Mouse (Mus musculus) intestine, postnatal 0 days (tissue): ENCODE measurements at regions not wholly inside any gene's neighbourhood (a gene's known extent, or its start where the extent isn't known, plus 50 kb on each side); places are given as distances from the start of the nearest gene placed in this dataset.

ENCODE experiments used
- ATAC-seq: fragments of 200-750 bp; cut with Nextera tagmentation; 2 replicates; pipeline ENCODE4 v1.8.0; 2017; ENCODE audit warnings: mild to moderate bottlenecking, moderate TSS enrichment, moderate library complexity
- H3K27ac ChIP-seq: fragments of 300-500 bp; sonication (generic); 2 replicates; pipeline ENCODE4 v1.5.1; 2014; ENCODE audit warnings: mild to moderate bottlenecking, low read depth, low read length, moderate library complexity
- H3K27me3 ChIP-seq: fragments of 300-500 bp; sonication (generic); replicated peaks from 2 replicates; pipeline ENCODE4 v1.6.1; 2014; ENCODE audit warnings: low read length, mixed read lengths; ENCODE audit not compliant: control insufficient read depth, insufficient read depth
- H3K36me3 ChIP-seq: fragments of 300-500 bp; sonication (generic); 2 replicates; pipeline ENCODE4 v1.6.1; 2014; ENCODE audit warnings: mild to moderate bottlenecking, moderate library complexity; ENCODE audit not compliant: control insufficient read depth, insufficient read depth
- H3K4me1 ChIP-seq: fragments of 300-500 bp; sonication (generic); replicated peaks from 2 replicates; pipeline ENCODE4 v1.6.1; 2014; ENCODE audit warnings: antibody characterized with exemption, low read length, mixed read lengths; ENCODE audit not compliant: control insufficient read depth, insufficient read depth
- H3K4me2 ChIP-seq: fragments of 300-500 bp; sonication (generic); replicated peaks from 2 replicates; pipeline ENCODE4 v1.6.1; 2014; ENCODE audit warnings: low read depth, mild to moderate bottlenecking, moderate library complexity
- H3K4me3 ChIP-seq: fragments of 300-500 bp; sonication (generic); 2 replicates; pipeline ENCODE4 v1.5.1; 2014; ENCODE audit warnings: low read depth, low read length
- H3K9ac ChIP-seq: fragments of 300-500 bp; sonication (generic); 2 replicates; pipeline ENCODE4 v1.6.1; 2014; ENCODE audit warnings: mild to moderate bottlenecking, low read depth, low read length
- H3K9me3 ChIP-seq: fragments of 300-500 bp; sonication (generic); 2 replicates; pipeline ENCODE4 v1.6.1; 2016; ENCODE audit warnings: mixed run types; ENCODE audit not compliant: control insufficient read depth
- CTCF ChIP-seq: sonication (generic); IDR thresholded peaks from 2 replicates; pipeline ENCODE4 v1.5.1; 2016; ENCODE audit warnings: low read depth, mild to moderate bottlenecking, control low read depth, antibody characterized with exemption, moderate library complexity
- WGBS: fragments of 180-500 bp; shearing (Covaris S2); extraction: QIAGEN DNeasy Blood & Tissue Kit; methylation state at CpG from one replicate; pipeline ENCODE4 v1.1.7; 2014; 5-methylcytosine and 5-hydroxymethylcytosine counted together

DNA sequence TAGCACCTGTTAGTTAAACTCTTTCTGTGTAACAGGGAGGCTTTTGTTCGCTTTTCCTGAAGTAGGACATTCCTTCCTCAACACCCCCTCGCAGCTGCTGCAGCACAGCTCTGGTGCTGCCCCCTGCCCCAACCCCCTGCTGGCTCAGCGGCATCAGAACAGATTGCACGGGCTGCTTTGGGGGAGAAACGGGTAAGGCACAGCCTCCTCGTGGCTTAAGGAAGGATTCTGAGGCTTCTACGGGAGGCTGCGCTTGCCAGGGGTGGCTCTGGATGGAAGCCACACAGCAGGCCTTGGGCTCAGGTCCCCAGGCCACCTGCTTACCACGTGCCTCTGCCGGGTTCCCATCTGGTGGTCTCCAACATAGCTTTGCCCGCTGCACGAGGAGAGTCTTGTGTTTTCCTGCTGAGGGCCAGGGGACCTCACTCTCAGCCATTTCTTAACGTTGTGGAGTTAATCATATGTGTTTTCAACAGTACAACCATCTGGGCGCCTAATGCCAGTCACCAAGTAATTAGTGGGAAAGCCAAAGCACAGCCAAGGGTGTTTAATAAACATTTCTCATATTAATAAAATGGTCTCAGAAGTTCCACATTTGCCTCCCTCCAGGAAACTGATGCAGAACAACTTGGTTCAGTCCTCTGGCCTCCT, 189.9 kb downstream of the Gxylt1 start:
- H3K4me1 ChIP-seq = no peaks in the 10 kb centered on the region
- no peak overlapping the region for H3K4me2 ChIP-seq
- no peak for ATAC-seq
- 58% methylated on average over 14 of the region's 14 CpGs for WGBS
- H3K4me3 ChIP-seq = no peak overlapping the region
- H3K9me3 ChIP-seq = no peaks in the 10 kb centered on the region
- H3K27me3 ChIP-seq = no peaks in the 10 kb centered on the region
- H3K27ac ChIP-seq = no peak overlapping the region
- no peaks in the 10 kb centered on the region for H3K36me3 ChIP-seq
- TF ChIP-seq CTCF = no peak
- no peak overlapping the region for H3K9ac ChIP-seq

DNA sequence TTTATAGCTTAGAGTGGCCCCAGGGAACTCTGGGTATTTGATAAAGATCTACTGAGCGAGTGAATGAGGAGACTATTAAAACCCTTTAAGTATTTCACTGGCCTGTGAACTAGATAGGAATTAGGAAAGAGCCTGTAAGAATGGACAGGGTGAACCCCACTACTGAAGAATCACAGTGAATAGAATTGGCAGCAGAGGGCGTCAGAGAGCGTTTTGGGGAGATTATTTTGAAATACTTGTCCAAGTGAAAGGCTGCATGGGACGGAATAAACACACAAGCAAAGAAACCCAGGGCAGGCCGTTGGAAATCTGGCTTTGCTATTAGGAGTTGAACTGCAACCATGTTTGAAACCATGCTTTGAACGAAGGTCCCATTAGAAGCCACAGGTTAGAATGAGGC, 200.9 kb downstream of the Gxylt1 start:
- Histone ChIP-seq H3K4me1 (no peaks in the 10 kb centered on the region), H3K9ac (no peak overlapping the region), H3K4me2 (no peak overlapping the region), H3K9me3 (no peaks in the 10 kb centered on the region), H3K36me3 (no peaks in the 10 kb centered on the region), H3K4me3 (no peak overlapping the region), H3K27me3 (no peaks in the 10 kb centered on the region), H3K27ac (no peak overlapping the region)
- no peak for TF ChIP-seq CTCF
- ATAC-seq = no peak
- 63% methylated on average over 6 of the region's 6 CpGs for WGBS

DNA sequence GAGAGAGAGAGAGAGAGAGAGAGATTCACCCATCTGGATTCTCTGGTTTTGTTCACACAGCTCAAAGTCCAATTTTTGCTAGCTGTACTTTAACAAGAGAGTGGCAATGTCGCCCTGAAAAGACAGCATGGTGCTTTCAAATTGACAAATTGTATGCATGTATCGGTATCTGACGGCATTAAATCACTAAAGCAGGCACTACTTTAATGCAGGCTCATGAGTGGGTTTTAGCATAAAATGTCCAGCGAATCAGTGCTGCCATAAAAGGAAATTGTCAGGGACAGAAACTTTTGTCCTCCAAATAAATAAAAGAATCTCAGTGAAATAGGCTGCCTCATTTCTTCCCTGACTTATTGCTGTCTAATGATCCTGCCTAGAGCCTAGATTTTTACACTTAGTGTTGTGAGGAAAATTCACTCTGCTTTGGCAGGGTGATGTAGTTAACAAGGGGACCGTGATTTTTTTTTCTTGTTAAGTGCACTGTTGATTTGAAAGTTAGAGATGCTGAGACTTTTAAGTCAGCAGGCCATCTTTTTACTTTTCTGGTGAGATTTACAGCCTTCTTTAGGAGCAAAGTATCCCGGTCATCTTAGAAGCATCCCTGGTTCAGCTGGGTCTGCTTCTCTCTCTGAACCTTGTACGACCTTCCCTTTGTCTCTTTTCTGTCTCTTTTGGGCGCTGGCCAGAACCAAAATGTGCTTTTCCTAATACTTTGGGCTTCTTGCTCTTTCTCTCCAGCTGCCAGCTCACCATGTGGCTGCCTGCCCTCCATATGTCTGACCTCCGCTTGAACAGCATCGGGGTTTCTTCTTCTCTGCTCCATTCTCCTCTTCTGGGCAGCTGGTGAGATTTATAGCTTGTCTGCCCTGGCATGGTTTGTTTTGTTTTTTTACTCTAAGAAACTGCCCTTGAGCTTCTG, 212.5 kb downstream of the Gxylt1 start:
- Histone ChIP-seq H3K9ac (no peak overlapping the region), H3K27ac (no peak overlapping the region), H3K9me3 (no peaks in the 10 kb centered on the region), H3K4me1 (no peaks in the 10 kb centered on the region), H3K36me3 (no peaks in the 10 kb centered on the region), H3K4me3 (no peak overlapping the region), H3K4me2 (no peak overlapping the region), H3K27me3 (no peaks in the 10 kb centered on the region)
- no peak for TF ChIP-seq CTCF
- no peak for ATAC-seq
- 64% methylated on average over 10 of the region's 10 CpGs for WGBS

DNA sequence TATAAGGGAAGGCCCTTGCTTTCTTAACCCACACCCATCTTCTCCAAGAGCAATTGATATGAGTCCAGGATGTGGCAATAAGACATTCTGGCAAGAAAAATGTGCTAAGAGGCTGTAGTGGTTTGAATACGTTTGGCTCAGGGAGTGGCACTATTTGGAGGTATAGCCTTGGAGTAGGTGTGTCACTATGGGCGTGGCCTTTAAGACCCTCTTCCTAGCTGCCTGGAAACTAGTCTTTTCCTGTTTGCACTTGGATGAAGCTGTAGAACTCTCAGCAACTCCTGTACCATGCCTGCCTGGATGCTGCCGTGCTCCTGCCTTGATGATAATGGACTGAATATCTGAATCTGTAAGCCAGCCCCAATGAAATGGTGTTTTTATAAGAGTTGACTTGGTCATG, 221.5 kb downstream of the Gxylt1 start:
- Histone ChIP-seq H3K4me2 (no peak overlapping the region), H3K27ac (no peak overlapping the region), H3K36me3 (no peaks in the 10 kb centered on the region), H3K27me3 (no peaks in the 10 kb centered on the region), H3K4me1 (no peaks in the 10 kb centered on the region), H3K9ac (no peak overlapping the region), H3K9me3 (no peaks in the 10 kb centered on the region), H3K4me3 (no peak overlapping the region)
- TF ChIP-seq CTCF = no peak
- no peak for ATAC-seq
- WGBS = 72% methylated on average over 3 of the region's 3 CpGs

DNA sequence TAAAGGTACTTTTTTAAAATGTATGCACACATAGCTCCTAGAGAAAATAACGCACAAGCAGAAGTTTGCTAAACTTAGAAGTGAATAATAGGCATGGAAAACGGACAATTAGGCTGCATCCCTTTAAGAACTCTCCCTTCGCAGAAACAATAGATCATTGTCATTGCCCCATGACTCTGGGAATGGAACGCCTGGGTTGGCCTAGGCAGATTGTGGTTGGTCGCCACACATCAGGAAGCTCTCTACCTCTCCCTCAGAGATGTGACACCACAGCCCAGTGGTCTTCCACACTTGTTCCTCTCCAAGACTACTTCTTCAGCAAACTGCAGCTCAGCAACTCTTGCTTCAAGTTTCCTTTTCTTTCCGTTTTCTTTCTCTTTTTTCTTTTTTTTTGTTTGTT, 247.8 kb downstream of the Gxylt1 start:
- H3K9ac ChIP-seq = no peak overlapping the region
- no peaks in the 10 kb centered on the region for H3K9me3 ChIP-seq
- H3K36me3 ChIP-seq = no peaks in the 10 kb centered on the region
- no peak for ATAC-seq
- no peak overlapping the region for H3K27ac ChIP-seq
- WGBS = 40% methylated on average over 6 of the region's 6 CpGs
- no peaks in the 10 kb centered on the region for H3K27me3 ChIP-seq
- H3K4me3 ChIP-seq = no peak overlapping the region
- no peak for TF ChIP-seq CTCF
- H3K4me2 ChIP-seq = no peak overlapping the region
- no peaks in the 10 kb centered on the region for H3K4me1 ChIP-seq

DNA sequence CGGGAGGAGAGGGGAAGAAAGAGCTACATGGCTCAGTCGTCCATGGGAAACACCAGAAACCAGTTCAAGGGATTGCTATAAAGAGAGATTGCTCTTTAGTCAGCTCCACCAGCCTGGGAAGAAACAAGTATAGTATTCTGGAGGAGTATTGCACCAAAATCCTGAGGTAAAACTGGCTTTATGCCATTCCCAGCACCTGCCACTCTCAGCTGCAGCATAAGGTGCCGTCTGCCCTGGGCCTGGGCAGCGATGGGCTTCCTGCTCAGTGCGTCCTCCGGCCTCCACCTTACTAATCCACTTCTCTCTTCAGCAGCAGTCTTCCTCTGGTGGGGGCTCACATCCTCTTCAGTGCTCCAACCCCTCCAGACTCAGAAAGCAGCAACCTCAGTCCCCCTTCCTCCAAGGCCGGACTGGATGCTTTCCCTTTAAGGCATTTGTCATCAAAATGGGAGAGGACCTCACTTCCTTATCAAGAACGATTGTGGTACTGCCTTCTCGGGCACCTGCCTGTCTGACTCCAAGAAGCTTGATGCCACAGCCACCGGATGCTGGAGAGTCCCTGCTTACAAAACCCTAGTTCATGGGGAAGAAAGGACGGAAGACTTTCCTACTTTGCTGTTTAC, 248.4 kb downstream of the Gxylt1 start:
- H3K4me2 ChIP-seq = no peak overlapping the region
- no peaks in the 10 kb centered on the region for H3K4me1 ChIP-seq
- no peaks in the 10 kb centered on the region for H3K9me3 ChIP-seq
- H3K9ac ChIP-seq = no peak overlapping the region
- no peak overlapping the region for H3K4me3 ChIP-seq
- no peaks in the 10 kb centered on the region for H3K36me3 ChIP-seq
- no peak overlapping the region for H3K27ac ChIP-seq
- WGBS = 53% methylated on average over 11 of the region's 11 CpGs
- TF ChIP-seq CTCF = no peak
- H3K27me3 ChIP-seq = no peaks in the 10 kb centered on the region
- no peak for ATAC-seq
